Mouse (Mus musculus): ENCODE measurements around the gene Nfia. TPM values are rescaled to one million over a fixed set of nuclear protein-coding genes. Genes with fewer than 3 reads are reported as not detected.

The Nfia gene
- polyA plus RNA-seq, 1 experiment = 57.7 TPM

- DNase-seq = no peak
- Histone ChIP-seq H3K4me3 (replicated peaks; ENCODE audit: extremely low read depth, low read depth, low read length) (no peak overlapping the region), H3K4me1 (ENCODE audit: control insufficient read depth, insufficient read depth, low read length) (peaks cover 15% of the 10 kb centered on the region)
- TF ChIP-seq CTCF (IDR thresholded peaks at IDR 0.05; ENCODE audit: insufficient read depth, low read length) (no peak), POLR2A (IDR thresholded peaks at IDR 0.05; ENCODE audit: borderline replicate concordance, extremely low read depth, low read depth, low read length) (no peak)
- WGBS = 88% methylated on average over 6 of the region's 6 CpGs
Measured at GRCm38 (mm10) chr4:97827115-97827514, 54.6 kb downstream of the Nfia start.

DNA sequence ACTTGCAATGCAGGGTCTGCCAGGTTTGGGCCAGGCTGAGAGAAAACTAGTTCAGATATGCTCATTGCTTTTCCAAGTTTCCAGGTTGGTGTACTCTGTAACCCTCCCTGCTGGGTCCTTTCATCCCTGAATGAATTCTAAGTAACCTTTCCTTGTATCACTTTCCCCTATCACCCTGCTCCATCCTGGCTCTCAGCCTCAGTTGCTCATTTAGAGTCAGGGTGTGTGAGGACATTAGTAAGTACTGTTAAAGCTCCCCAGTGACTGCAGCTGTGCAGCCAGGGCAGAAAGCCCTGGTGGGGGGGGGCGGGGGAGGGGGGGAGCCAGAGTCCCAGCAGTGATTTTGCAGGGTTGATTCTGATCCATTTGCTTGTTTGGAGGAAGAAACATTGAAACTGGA lies 56.0 kb downstream of the Nfia start:
- DNase-seq = no peak
- TF ChIP-seq CTCF (IDR thresholded peaks at IDR 0.05; ENCODE audit: insufficient read depth, low read length) (no peak), POLR2A (IDR thresholded peaks at IDR 0.05; ENCODE audit: borderline replicate concordance, extremely low read depth, low read depth, low read length) (no peak)
- H3K4me3 ChIP-seq (replicated peaks; ENCODE audit: extremely low read depth, low read depth, low read length) = no peak overlapping the region
- H3K4me1 ChIP-seq (ENCODE audit: control insufficient read depth, insufficient read depth, low read length) = peaks cover 13% of the 10 kb centered on the region
- WGBS = 38% methylated on average over 1 of the region's 1 CpGs

GRCm38 (mm10) chr4:97829336-97830050 lies 57.0 kb downstream of the Nfia start:
- 89% methylated on average over 11 of the region's 12 CpGs for WGBS
- H3K4me3 ChIP-seq (replicated peaks; ENCODE audit: extremely low read depth, low read depth, low read length) = no peak overlapping the region
- TF ChIP-seq CTCF (IDR thresholded peaks at IDR 0.05; ENCODE audit: insufficient read depth, low read length) (no peak), POLR2A (IDR thresholded peaks at IDR 0.05; ENCODE audit: borderline replicate concordance, extremely low read depth, low read depth, low read length) (no peak)
- no peak for DNase-seq
- peaks cover 8% of the 10 kb centered on the region for H3K4me1 ChIP-seq (ENCODE audit: control insufficient read depth, insufficient read depth, low read length)

- H3K4me3 ChIP-seq (replicated peaks; ENCODE audit: extremely low read depth, low read depth, low read length) = no peak overlapping the region
- H3K4me1 ChIP-seq (ENCODE audit: control insufficient read depth, insufficient read depth, low read length) = peaks cover 2% of the 10 kb centered on the region
- DNase-seq = no peak
- WGBS = 56% methylated on average over 6 of the region's 6 CpGs
- TF ChIP-seq CTCF (IDR thresholded peaks at IDR 0.05; ENCODE audit: insufficient read depth, low read length) = no peak
- TF ChIP-seq POLR2A (IDR thresholded peaks at IDR 0.05; ENCODE audit: borderline replicate concordance, extremely low read depth, low read depth, low read length) = no peak
Measured at GRCm38 (mm10) chr4:97830051-97830853, 57.7 kb downstream of the Nfia start.

- TF ChIP-seq CTCF (IDR thresholded peaks at IDR 0.05; ENCODE audit: insufficient read depth, low read length) (no peak), POLR2A (IDR thresholded peaks at IDR 0.05; ENCODE audit: borderline replicate concordance, extremely low read depth, low read depth, low read length) (no peak)
- H3K4me1 ChIP-seq (ENCODE audit: control insufficient read depth, insufficient read depth, low read length) = peaks cover 2% of the 10 kb centered on the region
- 72% methylated on average over 16 of the region's 16 CpGs for WGBS
- no peak for DNase-seq
- no peak overlapping the region for H3K4me3 ChIP-seq (replicated peaks; ENCODE audit: extremely low read depth, low read depth, low read length)
Measured at GRCm38 (mm10) chr4:97830935-97831608, 58.5 kb downstream of the Nfia start.

GRCm38 (mm10) chr4:97831611-97832278 lies 59.2 kb downstream of the Nfia start:
- no peak for TF ChIP-seq CTCF (IDR thresholded peaks at IDR 0.05; ENCODE audit: insufficient read depth, low read length)
- no peak for TF ChIP-seq POLR2A (IDR thresholded peaks at IDR 0.05; ENCODE audit: borderline replicate concordance, extremely low read depth, low read depth, low read length)
- 78% methylated on average over 7 of the region's 7 CpGs for WGBS
- Histone ChIP-seq H3K4me1 (ENCODE audit: control insufficient read depth, insufficient read depth, low read length) (peaks cover 2% of the 10 kb centered on the region), H3K4me3 (replicated peaks; ENCODE audit: extremely low read depth, low read depth, low read length) (no peak overlapping the region)
- DNase-seq = no peak

GRCm38 (mm10) chr4:97832279-97832640 lies 59.7 kb downstream of the Nfia start:
- no peak for DNase-seq
- peaks cover 2% of the 10 kb centered on the region for H3K4me1 ChIP-seq (ENCODE audit: control insufficient read depth, insufficient read depth, low read length)
- TF ChIP-seq CTCF (IDR thresholded peaks at IDR 0.05; ENCODE audit: insufficient read depth, low read length) = no peak
- TF ChIP-seq POLR2A (IDR thresholded peaks at IDR 0.05; ENCODE audit: borderline replicate concordance, extremely low read depth, low read depth, low read length) = no peak
- 81% methylated on average over 4 of the region's 4 CpGs for WGBS
- H3K4me3 ChIP-seq (replicated peaks; ENCODE audit: extremely low read depth, low read depth, low read length) = no peak overlapping the region

DNA sequence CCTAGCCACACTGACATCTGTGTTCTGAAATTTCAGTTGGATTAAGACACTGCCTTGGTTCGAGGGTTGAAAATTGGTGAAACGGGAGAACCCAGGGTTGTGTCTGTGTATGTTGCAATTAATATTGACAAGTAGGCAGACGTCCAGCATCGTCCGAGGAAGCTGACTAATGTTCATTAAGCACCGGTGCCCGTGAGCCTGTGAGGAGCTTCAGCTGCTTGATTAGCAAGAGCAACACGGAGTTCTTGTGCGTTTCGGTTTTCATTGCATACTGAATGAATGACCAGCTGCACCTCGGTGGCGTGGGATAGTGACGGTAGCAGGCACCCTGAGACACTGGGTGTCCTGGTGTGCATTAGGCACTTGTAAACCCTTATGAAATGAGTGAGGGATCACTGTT lies 64.3 kb downstream of the Nfia start:
- DNase-seq = no peak
- no peak overlapping the region for H3K4me3 ChIP-seq (replicated peaks; ENCODE audit: extremely low read depth, low read depth, low read length)
- H3K4me1 ChIP-seq (ENCODE audit: control insufficient read depth, insufficient read depth, low read length) = peaks cover 18% of the 10 kb centered on the region
- no peak for TF ChIP-seq POLR2A (IDR thresholded peaks at IDR 0.05; ENCODE audit: borderline replicate concordance, extremely low read depth, low read depth, low read length)
- TF ChIP-seq CTCF (IDR thresholded peaks at IDR 0.05; ENCODE audit: insufficient read depth, low read length) = no peak
- WGBS = 40% methylated on average over 13 of the region's 13 CpGs

GRCm38 (mm10) chr4:97837724-97838123 lies 65.2 kb downstream of the Nfia start:
- Histone ChIP-seq H3K4me1 (ENCODE audit: control insufficient read depth, insufficient read depth, low read length) (peaks cover 18% of the 10 kb centered on the region), H3K4me3 (replicated peaks; ENCODE audit: extremely low read depth, low read depth, low read length) (no peak overlapping the region)
- no peak for DNase-seq
- no peak for TF ChIP-seq CTCF (IDR thresholded peaks at IDR 0.05; ENCODE audit: insufficient read depth, low read length)
- no peak for TF ChIP-seq POLR2A (IDR thresholded peaks at IDR 0.05; ENCODE audit: borderline replicate concordance, extremely low read depth, low read depth, low read length)
- WGBS = 58% methylated on average over 3 of the region's 3 CpGs

Measured in lung, adult 2 months (tissue).